Mouse (Mus musculus) neural tube, embryonic 15.5 days (tissue): Measurements from ENCODE around the gene Slc35f4. TPM values are rescaled to one million over a fixed set of nuclear protein-coding genes. Genes with fewer than 3 reads are reported as not detected.
"Not testable (repeated sequence)": the region's sequence is repeated elsewhere in the genome, so short reads cannot be mapped to it uniquely, and the experiment has no call there.

Source experiments
- ATAC-seq: fragments of 200-750 bp; cut with Nextera tagmentation; 2 replicates; pipeline ENCODE4 v1.8.0; 2017; ENCODE audit warnings: mild to moderate bottlenecking, moderate TSS enrichment, moderate library complexity; ENCODE audit not compliant: low FRiP score
- H3K27ac ChIP-seq: fragments of 300-500 bp; sonication (generic); replicated peaks from 2 replicates; pipeline ENCODE4 v1.5.1; 2015; ENCODE audit warnings: mild to moderate bottlenecking, inconsistent platforms
- H3K27me3 ChIP-seq: fragments of 300-500 bp; sonication (generic); replicated peaks from 2 replicates; pipeline ENCODE4 v1.6.1; 2015; ENCODE audit warnings: inconsistent platforms
- H3K36me3 ChIP-seq: fragments of 300-500 bp; sonication (generic); 2 replicates; pipeline ENCODE4 v1.6.1; 2015; ENCODE audit warnings: inconsistent platforms
- H3K4me1 ChIP-seq: fragments of 300-500 bp; sonication (generic); 2 replicates; pipeline ENCODE4 v1.6.1; 2015; ENCODE audit warnings: inconsistent platforms
- H3K4me2 ChIP-seq: fragments of 300-500 bp; sonication (generic); 2 replicates; pipeline ENCODE4 v1.6.1; 2015; ENCODE audit warnings: inconsistent platforms, mild to moderate bottlenecking, moderate library complexity
- H3K4me3 ChIP-seq: fragments of 300-500 bp; sonication (generic); replicated peaks from 2 replicates; pipeline ENCODE4 v1.5.1; 2015; ENCODE audit warnings: mild to moderate bottlenecking, inconsistent platforms
- H3K9ac ChIP-seq: fragments of 300-500 bp; sonication (generic); replicated peaks from 2 replicates; pipeline ENCODE4 v1.6.1; 2015; ENCODE audit warnings: mild to moderate bottlenecking, inconsistent platforms
- H3K9me3 ChIP-seq: fragments of 300-500 bp; sonication (generic); replicated peaks from 2 replicates; pipeline ENCODE4 v1.6.1; 2016; ENCODE audit warnings: inconsistent platforms
- WGBS: fragments of 180-500 bp; shearing (Covaris S2); methylation state at CpG from one replicate; pipeline ENCODE4 v1.1.7; 2015; ENCODE audit warnings: mixed read lengths; 5-methylcytosine and 5-hydroxymethylcytosine counted together
- polyA plus RNA-seq: library from polyadenylated mRNA; unstranded; fragments of >200 nt; fragmentation: Nextera tagmentation; extraction: Ambion mirVana; gene quantifications from 2 replicates; pipeline ENCODE4 v1.2.1, GENCODE M21; 2015

The Slc35f4 gene
- polyA plus RNA-seq, 1 experiment from 2014 or later: 29.4 TPM

DNA sequence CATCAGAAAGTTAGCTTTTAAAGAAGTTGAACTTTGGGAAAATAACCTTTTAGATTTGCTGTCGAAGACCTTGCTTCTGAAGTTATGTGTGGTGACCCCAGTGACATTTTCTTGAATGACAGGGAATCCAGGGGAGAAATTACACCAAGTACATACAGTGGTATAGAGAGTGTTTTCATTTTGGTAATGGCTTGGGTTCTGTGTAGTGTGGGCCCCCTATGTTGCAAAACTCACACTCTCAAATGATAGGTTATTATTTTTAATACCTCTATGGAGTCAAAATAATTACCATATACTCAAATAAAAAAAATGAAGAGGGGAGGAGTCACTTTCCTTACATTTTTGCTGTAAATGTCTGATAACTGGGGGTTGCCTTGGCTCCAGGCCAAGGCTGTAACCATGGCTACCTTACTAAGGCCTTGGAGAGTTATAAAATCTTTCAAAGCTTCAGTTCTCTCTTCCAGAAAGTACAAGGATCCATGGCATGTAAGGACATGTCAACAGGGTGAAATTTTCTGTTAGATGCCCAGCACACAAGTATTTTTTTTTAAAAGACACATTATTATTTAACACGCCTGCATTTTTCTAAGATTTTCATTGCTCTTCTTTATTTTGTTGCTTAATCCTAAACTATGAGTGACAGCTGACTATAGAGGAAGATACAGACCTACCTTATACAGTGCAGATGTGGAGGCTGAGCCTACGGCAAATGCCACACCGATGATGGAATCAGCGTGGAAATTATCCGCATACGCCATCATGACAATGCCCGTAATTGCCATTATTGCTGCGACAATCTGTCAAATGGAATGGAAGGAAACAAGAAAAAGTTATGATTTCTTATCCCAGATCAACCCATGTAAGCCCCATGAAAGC lies 220.1 kb downstream of the Slc35f4 start:
- no peaks in the 10 kb centered on the region for H3K27me3 ChIP-seq
- 0 out of 2 replicates have a peak, but pooled peaks cover 6% of the 10 kb centered on the region for H3K4me1 ChIP-seq
- H3K9me3 ChIP-seq: no peaks in the 10 kb centered on the region
- no peak overlapping the region for H3K27ac ChIP-seq
- 0 out of 2 replicates have a peak, but pooled peaks have one; percentile 56 for ATAC-seq
- H3K4me3 ChIP-seq: no peak overlapping the region
- no peaks in the 10 kb centered on the region for H3K36me3 ChIP-seq
- WGBS: 84% methylated on average over 9 of the region's 9 CpGs
- H3K9ac ChIP-seq: no peak overlapping the region
- no peak overlapping the region for H3K4me2 ChIP-seq

- Histone ChIP-seq H3K4me2 (no peak overlapping the region), H3K36me3 (no peaks in the 10 kb centered on the region), H3K4me1 (0 out of 2 replicates have a peak, but pooled peaks cover 6% of the 10 kb centered on the region), H3K9me3 (no peaks in the 10 kb centered on the region), H3K27me3 (no peaks in the 10 kb centered on the region), H3K4me3 (no peak overlapping the region), H3K27ac (no peak overlapping the region), H3K9ac (no peak overlapping the region)
- ATAC-seq: no peak
- WGBS: 59% methylated on average over 2 of the region's 2 CpGs
Observed at GRCm38 (mm10) chr14:49302271-49302857, 223.5 kb downstream of the Slc35f4 start.

GRCm38 (mm10) chr14:49300981-49301619 lies 224.7 kb downstream of the Slc35f4 start:
- 0 out of 2 replicates have a peak, but pooled peaks cover 2% of the 10 kb centered on the region for H3K4me1 ChIP-seq
- ATAC-seq: peak; percentile 45; the same call in 1 of the 2 replicates
- H3K27ac ChIP-seq: no peak overlapping the region
- H3K27me3 ChIP-seq: no peaks in the 10 kb centered on the region
- H3K4me3 ChIP-seq: no peak overlapping the region
- no peak overlapping the region for H3K9ac ChIP-seq
- H3K36me3 ChIP-seq: no peaks in the 10 kb centered on the region
- H3K4me2 ChIP-seq: no peak overlapping the region
- 40% methylated on average over 8 of the region's 8 CpGs for WGBS
- no peaks in the 10 kb centered on the region for H3K9me3 ChIP-seq

DNA sequence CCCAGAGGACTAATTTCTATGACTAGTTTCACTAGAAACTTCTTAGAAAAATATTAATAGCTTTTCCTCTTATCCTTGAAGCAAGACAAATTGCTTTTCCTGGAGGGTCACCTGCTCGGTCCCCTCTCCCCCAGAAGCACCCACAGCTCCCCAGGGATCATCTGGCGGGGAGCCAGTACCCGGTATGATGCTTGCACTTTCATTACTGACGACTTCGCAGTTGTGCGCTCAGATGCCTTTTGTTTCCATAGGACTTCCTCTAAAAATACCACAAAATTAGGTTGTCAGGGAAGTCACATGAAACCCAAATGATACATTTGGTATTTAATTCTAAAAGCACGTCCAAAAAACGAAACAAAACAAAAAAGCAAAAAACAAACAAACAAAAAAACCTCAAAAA lies 225.5 kb downstream of the Slc35f4 start:
- Histone ChIP-seq H3K27me3 (no peaks in the 10 kb centered on the region), H3K4me3 (no peak overlapping the region), H3K27ac (no peak overlapping the region), H3K9me3 (no peaks in the 10 kb centered on the region), H3K9ac (no peak overlapping the region), H3K4me1 (no peaks in the 10 kb centered on the region), H3K36me3 (no peaks in the 10 kb centered on the region), H3K4me2 (no peak overlapping the region)
- 58% methylated on average over 8 of the region's 8 CpGs for WGBS
- no peak for ATAC-seq

GRCm38 (mm10) chr14:49293802-49294449 lies 231.9 kb downstream of the Slc35f4 start:
- Histone ChIP-seq H3K4me2 (no peak overlapping the region), H3K27ac (peak overlapping the region; percentile 33; the same call in 1 of the 2 replicates), H3K27me3 (no peaks in the 10 kb centered on the region), H3K36me3 (no peaks in the 10 kb centered on the region), H3K4me1 (peaks cover 9% of the 10 kb centered on the region), H3K9me3 (no peaks in the 10 kb centered on the region), H3K9ac (no peak overlapping the region), H3K4me3 (no peak overlapping the region)
- 14% methylated on average over 4 of the region's 4 CpGs for WGBS
- peak; percentile 69 for ATAC-seq

DNA sequence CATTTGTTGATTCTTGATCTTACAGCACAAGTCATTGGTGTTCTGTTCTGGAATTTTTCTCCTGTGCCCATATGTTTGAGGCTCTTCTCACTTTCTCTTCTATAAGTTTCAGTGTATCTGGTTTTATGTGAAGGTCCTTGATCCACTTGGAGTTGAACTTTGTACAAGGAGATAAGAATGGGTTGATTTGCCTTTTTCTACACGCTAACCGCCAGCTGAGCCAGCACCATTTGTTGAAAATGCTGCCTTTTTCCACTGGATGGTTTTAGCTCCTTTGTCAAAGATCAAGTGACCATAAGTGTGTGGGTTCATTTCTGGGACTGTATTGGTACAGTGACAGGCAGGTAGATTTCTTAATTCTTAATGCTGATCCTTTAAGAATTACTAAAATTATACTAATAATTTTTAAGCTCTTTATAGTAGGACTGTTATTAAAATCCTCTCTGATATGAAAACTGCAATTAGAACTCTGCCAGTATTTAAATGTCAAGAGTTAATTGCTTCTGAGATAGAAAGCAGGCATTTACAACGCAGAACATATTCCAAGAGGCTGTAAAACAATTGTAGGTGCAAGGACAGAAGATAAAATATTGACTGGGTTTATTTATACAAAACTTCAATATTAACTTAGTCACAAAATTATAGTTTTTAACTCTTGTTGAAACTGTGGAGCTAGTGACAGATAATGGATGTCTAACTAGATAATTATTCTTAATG lies 235.7 kb downstream of the Slc35f4 start:
- Histone ChIP-seq H3K36me3 (no peaks in the 10 kb centered on the region), H3K4me3 (no peak overlapping the region), H3K4me1 (peaks cover 9% of the 10 kb centered on the region), H3K9ac (no peak overlapping the region), H3K9me3 (no peaks in the 10 kb centered on the region), H3K4me2 (no peak overlapping the region), H3K27me3 (no peaks in the 10 kb centered on the region), H3K27ac (no peak overlapping the region)
- no peak for ATAC-seq
- 76% methylated on average over 3 of the region's 3 CpGs for WGBS

DNA sequence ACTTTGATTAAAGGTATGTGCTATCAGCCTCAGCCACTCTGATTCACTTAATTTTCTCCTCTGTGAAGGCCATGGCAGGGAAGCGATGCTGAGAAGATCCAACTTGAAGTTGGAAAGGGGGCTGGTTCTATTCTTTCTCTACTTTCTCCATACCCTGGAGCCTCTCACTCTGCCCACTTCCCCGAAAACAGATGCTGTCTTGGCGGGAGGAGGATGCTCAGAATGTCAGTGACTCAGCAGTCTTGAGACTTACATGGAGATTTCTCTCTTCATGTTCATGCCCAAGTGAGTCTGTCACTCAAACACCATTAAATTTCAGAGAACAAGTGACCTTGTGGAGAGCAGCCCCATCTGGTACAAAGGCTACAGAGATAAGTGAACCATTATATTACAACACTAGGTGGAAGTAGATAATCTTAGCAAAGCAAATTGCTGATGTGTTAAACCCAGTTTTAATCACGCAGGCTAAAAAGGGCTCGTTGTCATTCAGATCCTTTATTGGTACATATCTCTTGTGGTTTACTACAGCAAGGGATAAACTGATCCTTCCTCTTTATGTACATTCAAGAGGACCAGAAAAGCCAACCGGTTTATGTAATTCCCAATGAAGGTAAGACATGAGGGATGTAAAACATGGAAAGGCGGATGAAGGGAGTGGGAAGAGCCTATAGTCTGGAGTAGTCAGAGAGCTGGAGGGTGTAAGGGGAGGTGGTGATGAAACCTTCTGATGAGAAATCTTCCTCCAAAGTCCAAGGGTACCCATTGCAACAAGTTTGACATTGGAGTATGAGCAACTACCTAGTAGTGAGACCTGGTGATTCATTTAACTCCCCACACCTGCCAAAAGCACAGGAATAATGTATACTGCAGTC lies 241.8 kb downstream of the Slc35f4 start:
- Histone ChIP-seq H3K36me3 (no peaks in the 10 kb centered on the region), H3K27me3 (no peaks in the 10 kb centered on the region), H3K4me2 (no peak overlapping the region), H3K4me3 (no peak overlapping the region), H3K9ac (no peak overlapping the region), H3K4me1 (no peaks in the 10 kb centered on the region), H3K9me3 (no peaks in the 10 kb centered on the region), H3K27ac (no peak overlapping the region)
- 86% methylated on average over 7 of the region's 7 CpGs for WGBS
- no peak for ATAC-seq

GRCm38 (mm10) chr14:49278880-49279279 lies 247.0 kb downstream of the Slc35f4 start:
- Histone ChIP-seq H3K36me3 (no peaks in the 10 kb centered on the region), H3K9me3 (no peaks in the 10 kb centered on the region), H3K4me1 (no peaks in the 10 kb centered on the region), H3K4me2 (no peak overlapping the region), H3K4me3 (no peak overlapping the region), H3K27me3 (no peaks in the 10 kb centered on the region), H3K27ac (no peak overlapping the region), H3K9ac (no peak overlapping the region)
- no peak for ATAC-seq
- 87% methylated on average over 6 of the region's 6 CpGs for WGBS

GRCm38 (mm10) chr14:49278479-49278878 lies 247.4 kb downstream of the Slc35f4 start:
- WGBS: 87% methylated on average over 9 of the region's 9 CpGs
- H3K9me3 ChIP-seq, ATAC-seq: not testable (repeated sequence)

DNA sequence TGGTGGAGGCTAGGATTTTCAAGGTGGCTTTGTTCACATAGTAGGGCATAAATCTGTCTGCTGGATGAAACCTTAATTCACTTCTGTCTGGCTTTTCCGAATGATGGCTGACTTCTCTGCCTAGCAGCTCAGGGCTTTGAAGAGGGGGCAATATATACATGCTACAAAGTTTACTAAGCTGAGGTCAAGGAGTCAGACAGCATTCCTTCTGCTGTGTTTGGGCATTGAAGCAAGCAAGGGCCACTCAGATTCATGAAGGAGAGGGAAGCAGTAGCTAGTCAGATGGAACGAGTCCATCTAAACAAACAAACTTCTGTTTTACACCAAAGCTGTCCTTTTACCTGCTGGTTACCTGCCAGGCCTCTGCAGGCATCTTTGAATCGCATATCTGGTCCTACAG lies 248.2 kb downstream of the Slc35f4 start:
- Histone ChIP-seq H3K9ac (no peak overlapping the region), H3K36me3 (no peaks in the 10 kb centered on the region), H3K4me2 (no peak overlapping the region), H3K4me1 (no peaks in the 10 kb centered on the region), H3K27me3 (no peaks in the 10 kb centered on the region), H3K27ac (no peak overlapping the region), H3K9me3 (no peaks in the 10 kb centered on the region), H3K4me3 (no peak overlapping the region)
- ATAC-seq: no peak
- 67% methylated on average over 3 of the region's 3 CpGs for WGBS

More at GRCm38 (mm10) chr14:49278479-49278878, 247.4 kb downstream of the Slc35f4 start:
- H3K27ac ChIP-seq, H3K36me3 ChIP-seq, H3K9ac ChIP-seq, H3K27me3 ChIP-seq, H3K4me1 ChIP-seq, H3K4me2 ChIP-seq, H3K4me3 ChIP-seq: not testable (repeated sequence)
